Mouse (Mus musculus): ENCODE data around the gene Slc4a10. TPM values are rescaled to one million over a fixed set of nuclear protein-coding genes. Genes with fewer than 3 reads are reported as not detected.

The Slc4a10 gene
- polyA plus RNA-seq, 1 experiment from 2014 or later = 0.18 TPM

GRCm38 (mm10) chr2:62355766-62356165, 309.5 kb downstream of the Slc4a10 start:
- DNase-seq (ENCODE audit: low spot score) (no peak), ATAC-seq (replicated peaks; ENCODE audit: insufficient number of reproducible peaks, low FRiP score, low TSS enrichment, low read depth) (peak; percentile 39; the same call in 1 of the 2 replicates)
- Histone ChIP-seq H3K9ac (replicated peaks; ENCODE audit: low read length) (no peak overlapping the region), H3K4me3 (ENCODE audit: low read depth, low read length) (no peak overlapping the region), H3K9me3 (replicated peaks; ENCODE audit: control insufficient read depth, low read length) (no peaks in the 10 kb centered on the region), H3K4me1 (ENCODE audit: control insufficient read depth, insufficient read depth, low read length) (no peaks in the 10 kb centered on the region), H3K4me2 (ENCODE audit: low read depth, low read length) (no peak overlapping the region), H3K36me3 (replicated peaks; ENCODE audit: control insufficient read depth, insufficient read depth, low read depth, low read length) (no peaks in the 10 kb centered on the region), H3K27me3 (ENCODE audit: control insufficient read depth, insufficient read depth, low read length) (no peaks in the 10 kb centered on the region), H3K27ac (replicated peaks; ENCODE audit: low read depth, low read length) (no peak overlapping the region)
- WGBS = 55% methylated on average over 6 of the region's 6 CpGs

- WGBS = 87% methylated on average over 14 of the region's 14 CpGs
- no peak for ATAC-seq (replicated peaks; ENCODE audit: insufficient number of reproducible peaks, low FRiP score, low TSS enrichment, low read depth)
- H3K27ac ChIP-seq (replicated peaks; ENCODE audit: low read depth, low read length) = no peak overlapping the region
Observed at GRCm38 (mm10) chr2:62356606-62357005, 310.3 kb downstream of the Slc4a10 start.

GRCm38 (mm10) chr2:62357259-62357658, 311.0 kb downstream of the Slc4a10 start:
- no peaks in the 10 kb centered on the region for H3K4me1 ChIP-seq (ENCODE audit: control insufficient read depth, insufficient read depth, low read length)
- ATAC-seq (replicated peaks; ENCODE audit: insufficient number of reproducible peaks, low FRiP score, low TSS enrichment, low read depth) (no peak), DNase-seq (ENCODE audit: low spot score) (no peak)
- no peak overlapping the region for H3K4me3 ChIP-seq (ENCODE audit: low read depth, low read length)
- no peaks in the 10 kb centered on the region for H3K36me3 ChIP-seq (replicated peaks; ENCODE audit: control insufficient read depth, insufficient read depth, low read depth, low read length)
- WGBS = 82% methylated on average over 7 of the region's 7 CpGs
- no peaks in the 10 kb centered on the region for H3K27me3 ChIP-seq (ENCODE audit: control insufficient read depth, insufficient read depth, low read length)
- no peak overlapping the region for H3K4me2 ChIP-seq (ENCODE audit: low read depth, low read length)
- H3K27ac ChIP-seq (replicated peaks; ENCODE audit: low read depth, low read length) = no peak overlapping the region
- no peaks in the 10 kb centered on the region for H3K9me3 ChIP-seq (replicated peaks; ENCODE audit: control insufficient read depth, low read length)
- H3K9ac ChIP-seq (replicated peaks; ENCODE audit: low read length) = no peak overlapping the region

More at GRCm38 (mm10) chr2:62356606-62357005, 310.3 kb downstream of the Slc4a10 start:
- Histone ChIP-seq H3K4me2 (ENCODE audit: low read depth, low read length) (no peak overlapping the region), H3K9me3 (replicated peaks; ENCODE audit: control insufficient read depth, low read length) (no peaks in the 10 kb centered on the region), H3K4me3 (ENCODE audit: low read depth, low read length) (no peak overlapping the region), H3K36me3 (replicated peaks; ENCODE audit: control insufficient read depth, insufficient read depth, low read depth, low read length) (no peaks in the 10 kb centered on the region), H3K27me3 (ENCODE audit: control insufficient read depth, insufficient read depth, low read length) (no peaks in the 10 kb centered on the region), H3K9ac (replicated peaks; ENCODE audit: low read length) (no peak overlapping the region), H3K4me1 (ENCODE audit: control insufficient read depth, insufficient read depth, low read length) (no peaks in the 10 kb centered on the region)
- DNase-seq (ENCODE audit: low spot score) = no peak

- no peak for ATAC-seq (replicated peaks; ENCODE audit: insufficient number of reproducible peaks, low FRiP score, low TSS enrichment, low read depth)
- 90% methylated on average over 6 of the region's 6 CpGs for WGBS
- DNase-seq (ENCODE audit: low spot score) = no peak
Observed at GRCm38 (mm10) chr2:62360872-62361271, 314.6 kb downstream of the Slc4a10 start.

DNA sequence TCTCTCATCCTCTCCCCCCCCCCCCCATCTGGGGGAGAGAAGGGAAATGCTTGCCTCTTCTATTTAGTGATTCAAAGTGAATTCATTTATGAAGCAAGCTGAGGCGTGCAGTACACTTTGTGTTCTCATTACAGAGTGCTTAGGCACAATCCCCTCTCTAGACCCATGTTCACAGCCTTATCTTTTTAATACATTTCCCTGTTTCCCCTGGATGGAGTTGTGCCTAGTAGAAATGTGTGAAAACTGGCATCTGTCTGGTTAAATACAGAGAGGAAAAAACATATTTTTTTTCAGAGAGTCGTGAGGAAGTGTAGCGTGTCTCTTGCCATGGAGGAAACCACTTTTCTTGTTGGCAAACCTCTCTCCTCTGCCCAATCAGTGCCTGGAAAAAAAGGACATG, 315.3 kb downstream of the Slc4a10 start:
- no peak for ATAC-seq (replicated peaks; ENCODE audit: insufficient number of reproducible peaks, low FRiP score, low TSS enrichment, low read depth)
- H3K9me3 ChIP-seq (replicated peaks; ENCODE audit: control insufficient read depth, low read length) = no peaks in the 10 kb centered on the region
- no peaks in the 10 kb centered on the region for H3K27me3 ChIP-seq (ENCODE audit: control insufficient read depth, insufficient read depth, low read length)
- no peaks in the 10 kb centered on the region for H3K4me1 ChIP-seq (ENCODE audit: control insufficient read depth, insufficient read depth, low read length)
- no peak overlapping the region for H3K9ac ChIP-seq (replicated peaks; ENCODE audit: low read length)
- no peak overlapping the region for H3K4me2 ChIP-seq (ENCODE audit: low read depth, low read length)
- WGBS = 82% methylated on average over 3 of the region's 3 CpGs
- H3K4me3 ChIP-seq (ENCODE audit: low read depth, low read length) = no peak overlapping the region
- H3K36me3 ChIP-seq (replicated peaks; ENCODE audit: control insufficient read depth, insufficient read depth, low read depth, low read length) = no peaks in the 10 kb centered on the region
- H3K27ac ChIP-seq (replicated peaks; ENCODE audit: low read depth, low read length) = no peak overlapping the region
- DNase-seq (ENCODE audit: low spot score) = no peak

More at GRCm38 (mm10) chr2:62360872-62361271, 314.6 kb downstream of the Slc4a10 start:
- H3K4me2 ChIP-seq (ENCODE audit: low read depth, low read length) = no peak overlapping the region
- H3K36me3 ChIP-seq (replicated peaks; ENCODE audit: control insufficient read depth, insufficient read depth, low read depth, low read length) = no peaks in the 10 kb centered on the region
- no peaks in the 10 kb centered on the region for H3K9me3 ChIP-seq (replicated peaks; ENCODE audit: control insufficient read depth, low read length)
- no peak overlapping the region for H3K4me3 ChIP-seq (ENCODE audit: low read depth, low read length)
- no peak overlapping the region for H3K27ac ChIP-seq (replicated peaks; ENCODE audit: low read depth, low read length)
- no peak overlapping the region for H3K9ac ChIP-seq (replicated peaks; ENCODE audit: low read length)
- H3K4me1 ChIP-seq (ENCODE audit: control insufficient read depth, insufficient read depth, low read length) = no peaks in the 10 kb centered on the region
- no peaks in the 10 kb centered on the region for H3K27me3 ChIP-seq (ENCODE audit: control insufficient read depth, insufficient read depth, low read length)

DNA sequence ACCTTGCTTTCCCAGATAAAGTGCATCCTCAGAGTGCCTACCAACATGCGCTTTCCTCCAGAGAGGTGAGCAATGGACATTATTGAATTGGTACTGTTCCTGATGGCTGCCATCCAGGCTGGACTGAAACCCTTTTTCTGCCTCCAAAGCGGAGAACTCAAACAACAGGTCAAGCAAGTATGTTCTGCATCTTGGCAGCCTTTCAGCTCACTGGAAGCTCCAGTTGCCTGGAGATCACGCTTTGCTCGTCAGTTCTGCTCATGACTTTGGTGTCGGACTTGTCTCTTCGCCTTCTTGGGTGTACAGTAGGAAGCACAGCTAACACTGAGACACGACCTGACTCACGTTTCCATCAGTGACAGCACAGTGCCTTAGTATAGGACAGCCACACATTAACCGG, 315.9 kb downstream of the Slc4a10 start:
- Histone ChIP-seq H3K27me3 (ENCODE audit: control insufficient read depth, insufficient read depth, low read length) (no peaks in the 10 kb centered on the region), H3K4me3 (ENCODE audit: low read depth, low read length) (no peak overlapping the region), H3K9me3 (replicated peaks; ENCODE audit: control insufficient read depth, low read length) (no peaks in the 10 kb centered on the region), H3K9ac (replicated peaks; ENCODE audit: low read length) (no peak overlapping the region), H3K4me2 (ENCODE audit: low read depth, low read length) (no peak overlapping the region), H3K27ac (replicated peaks; ENCODE audit: low read depth, low read length) (no peak overlapping the region), H3K36me3 (replicated peaks; ENCODE audit: control insufficient read depth, insufficient read depth, low read depth, low read length) (no peaks in the 10 kb centered on the region), H3K4me1 (ENCODE audit: control insufficient read depth, insufficient read depth, low read length) (no peaks in the 10 kb centered on the region)
- WGBS = 88% methylated on average over 9 of the region's 9 CpGs
- ATAC-seq (replicated peaks; ENCODE audit: insufficient number of reproducible peaks, low FRiP score, low TSS enrichment, low read depth) (no peak), DNase-seq (ENCODE audit: low spot score) (no peak)

DNA sequence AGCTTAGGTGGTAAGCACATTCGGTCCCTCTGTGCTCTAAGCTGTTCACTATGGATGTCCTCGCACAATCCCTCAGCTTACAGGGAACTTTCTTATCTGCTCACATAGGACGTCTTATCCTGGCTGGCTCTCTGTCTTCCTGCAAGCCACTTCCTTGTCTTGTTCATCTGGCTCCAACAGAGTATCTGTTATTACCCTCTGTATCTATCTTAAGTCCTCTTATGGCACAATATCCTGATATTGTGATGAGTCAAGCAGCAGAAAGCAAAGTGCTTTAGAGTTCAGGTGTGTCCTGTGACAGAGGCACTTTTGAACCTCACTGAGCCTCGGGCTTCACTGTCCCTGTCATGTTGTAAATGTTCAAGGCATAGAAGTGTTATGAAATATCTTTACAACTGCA, 317.3 kb downstream of the Slc4a10 start:
- DNase-seq (ENCODE audit: low spot score) (no peak), ATAC-seq (replicated peaks; ENCODE audit: insufficient number of reproducible peaks, low FRiP score, low TSS enrichment, low read depth) (no peak)
- no peaks in the 10 kb centered on the region for H3K36me3 ChIP-seq (replicated peaks; ENCODE audit: control insufficient read depth, insufficient read depth, low read depth, low read length)
- 86% methylated on average over 4 of the region's 4 CpGs for WGBS
- no peak overlapping the region for H3K9ac ChIP-seq (replicated peaks; ENCODE audit: low read length)
- no peak overlapping the region for H3K27ac ChIP-seq (replicated peaks; ENCODE audit: low read depth, low read length)
- no peaks in the 10 kb centered on the region for H3K27me3 ChIP-seq (ENCODE audit: control insufficient read depth, insufficient read depth, low read length)
- H3K4me2 ChIP-seq (ENCODE audit: low read depth, low read length) = no peak overlapping the region
- no peaks in the 10 kb centered on the region for H3K4me1 ChIP-seq (ENCODE audit: control insufficient read depth, insufficient read depth, low read length)
- H3K9me3 ChIP-seq (replicated peaks; ENCODE audit: control insufficient read depth, low read length) = no peaks in the 10 kb centered on the region
- H3K4me3 ChIP-seq (ENCODE audit: low read depth, low read length) = no peak overlapping the region

GRCm38 (mm10) chr2:62368349-62369053, 322.2 kb downstream of the Slc4a10 start:
- H3K4me2 ChIP-seq (ENCODE audit: low read depth, low read length) = no peak overlapping the region
- ATAC-seq (replicated peaks; ENCODE audit: insufficient number of reproducible peaks, low FRiP score, low TSS enrichment, low read depth) = no peak
- no peaks in the 10 kb centered on the region for H3K9me3 ChIP-seq (replicated peaks; ENCODE audit: control insufficient read depth, low read length)
- no peak overlapping the region for H3K4me3 ChIP-seq (ENCODE audit: low read depth, low read length)
- H3K27me3 ChIP-seq (ENCODE audit: control insufficient read depth, insufficient read depth, low read length) = no peaks in the 10 kb centered on the region
- WGBS = 84% methylated on average over 5 of the region's 5 CpGs
- DNase-seq (ENCODE audit: low spot score) = no peak
- H3K36me3 ChIP-seq (replicated peaks; ENCODE audit: control insufficient read depth, insufficient read depth, low read depth, low read length) = no peaks in the 10 kb centered on the region
- H3K9ac ChIP-seq (replicated peaks; ENCODE audit: low read length) = no peak overlapping the region
- H3K4me1 ChIP-seq (ENCODE audit: control insufficient read depth, insufficient read depth, low read length) = no peaks in the 10 kb centered on the region
- no peak overlapping the region for H3K27ac ChIP-seq (replicated peaks; ENCODE audit: low read depth, low read length)
